Mouse (Mus musculus): ENCODE measurements around the gene Rbms2.
"Not testable (repeated sequence)": the region's sequence is repeated elsewhere in the genome, so short reads cannot be mapped to it uniquely, and the experiment has no call there.

Gene Rbms2

GRCm38 (mm10) chr10:128192030-128192766 lies 12.1 kb upstream of the Rbms2 start:
- DNase-seq: not testable (repeated sequence)

GRCm38 (mm10) chr10:128191472-128191871 lies 11.4 kb upstream of the Rbms2 start:
- no peak for DNase-seq

GRCm38 (mm10) chr10:128188242-128188877 lies 8.3 kb upstream of the Rbms2 start:
- peak; percentile 81 for DNase-seq

GRCm38 (mm10) chr10:128187181-128187605 lies 7.1 kb upstream of the Rbms2 start:
- no peak for DNase-seq

GRCm38 (mm10) chr10:128185959-128186358 lies 5.9 kb upstream of the Rbms2 start:
- DNase-seq: peak; percentile 86

- DNase-seq: no peak
These were observed 5.3 kb upstream of the Rbms2 start for GRCm38 (mm10) chr10:128185277-128185940.

GRCm38 (mm10) chr10:128184296-128184695 lies 4.2 kb upstream of the Rbms2 start:
- no peak for DNase-seq

GRCm38 (mm10) chr10:128177316-128177715 lies 2.8 kb downstream of the Rbms2 start:
- no peak for DNase-seq

GRCm38 (mm10) chr10:128175996-128176755 lies 3.9 kb downstream of the Rbms2 start:
- DNase-seq: peak; percentile 69

GRCm38 (mm10) chr10:128175302-128175701 lies 4.8 kb downstream of the Rbms2 start:
- no peak for DNase-seq

- not testable (repeated sequence) for DNase-seq
These were observed 8.7 kb downstream of the Rbms2 start for GRCm38 (mm10) chr10:128171348-128171747.

- no peak for DNase-seq
These were observed 13.0 kb downstream of the Rbms2 start for GRCm38 (mm10) chr10:128167091-128167490.

GRCm38 (mm10) chr10:128165726-128166125 lies 14.4 kb downstream of the Rbms2 start:
- not testable (repeated sequence) for DNase-seq

GRCm38 (mm10) chr10:128153978-128154377 lies 26.1 kb downstream of the Rbms2 start:
- DNase-seq: no peak

GRCm38 (mm10) chr10:128150941-128151340 lies 29.2 kb downstream of the Rbms2 start:
- DNase-seq: peak; percentile 63

- peak; percentile 74 for DNase-seq
These were observed 30.5 kb downstream of the Rbms2 start for GRCm38 (mm10) chr10:128149592-128149991.

- no peak for DNase-seq
These were observed 31.2 kb downstream of the Rbms2 start for GRCm38 (mm10) chr10:128148789-128149365.

- DNase-seq: no peak
These were observed 35.1 kb downstream of the Rbms2 start for GRCm38 (mm10) chr10:128144961-128145360.

- no peak for DNase-seq
These were observed 36.4 kb downstream of the Rbms2 start for GRCm38 (mm10) chr10:128143659-128144058.

GRCm38 (mm10) chr10:128142165-128142564 lies 37.9 kb downstream of the Rbms2 start:
- DNase-seq: peak; percentile 21

GRCm38 (mm10) chr10:128140236-128140952 lies 39.7 kb downstream of the Rbms2 start:
- DNase-seq: peak; percentile 56

- no peak for DNase-seq
These were observed 44.7 kb downstream of the Rbms2 start for GRCm38 (mm10) chr10:128135374-128135773.

Data from kidney, adult 18-20 months (tissue).